Mouse (Mus musculus): ENCODE results near the gene Ptprn. TPM values are rescaled to one million over a fixed set of nuclear protein-coding genes. Genes with fewer than 3 reads are reported as not detected.

The Ptprn gene
- total RNA-seq, 2 experiments from 2014 or later, result 0.31 TPM; not detected in 1

- peak; percentile 48 for ATAC-seq (replicated peaks; ENCODE audit: low FRiP score, low TSS enrichment, poor library complexity, severe bottlenecking)
Measured at GRCm38 (mm10) chr1:75208967-75209678, 55.2 kb downstream of the Ptprn start.

- no peak for ATAC-seq (replicated peaks; ENCODE audit: low FRiP score, low TSS enrichment, poor library complexity, severe bottlenecking)
Measured at GRCm38 (mm10) chr1:75201236-75201635, 63.1 kb downstream of the Ptprn start.

Other genes with a start within 250 kb of the Ptprn start
- gene Nhej1, start 139.3 kb downstream of the Ptprn start, total RNA-seq (2014; fragmentation: Nextera tagmentation), result 6.0 and 9.2 TPM in 2 replicates
- gene Nhej1, start 139.3 kb downstream of the Ptprn start, total RNA-seq (2017), result 2.0 and 10.1 TPM in 2 replicates
- not detected in 2 replicates for gene Slc23a3, start 130.6 kb downstream of the Ptprn start, total RNA-seq (2014; fragmentation: Nextera tagmentation)
- not detected in 2 replicates for gene Slc23a3, start 130.6 kb downstream of the Ptprn start, total RNA-seq (2017)
- 56.9 and 83.8 TPM in 2 replicates for gene Cnppd1, start 121.8 kb downstream of the Ptprn start, total RNA-seq (2014; fragmentation: Nextera tagmentation)
- gene Cnppd1, start 121.8 kb downstream of the Ptprn start, total RNA-seq (2017), result 51.8 and 81.7 TPM in 2 replicates
- gene Retreg2, start 121.7 kb downstream of the Ptprn start, total RNA-seq (2014; fragmentation: Nextera tagmentation), result 105 and 115 TPM in 2 replicates
- gene Retreg2, start 121.7 kb downstream of the Ptprn start, total RNA-seq (2017), result 63.6 and 129 TPM in 2 replicates
- 43.4 and 44.3 TPM in 2 replicates for gene Zfand2b, start 95.9 kb downstream of the Ptprn start, total RNA-seq (2014; fragmentation: Nextera tagmentation)
- gene Zfand2b, start 95.9 kb downstream of the Ptprn start, total RNA-seq (2017), result 33.4 and 48.9 TPM in 2 replicates
- gene Abcb6, start 84.1 kb downstream of the Ptprn start, total RNA-seq (2014; fragmentation: Nextera tagmentation), result 67.7 and 101 TPM in 2 replicates
- 22.2 and 75.6 TPM in 2 replicates for gene Abcb6, start 84.1 kb downstream of the Ptprn start, total RNA-seq (2017)
- 13.2 and 14.7 TPM in 2 replicates for gene Ankzf1, start 72.4 kb downstream of the Ptprn start, total RNA-seq (2014; fragmentation: Nextera tagmentation)
- 16.9 and 24.1 TPM in 2 replicates for gene Ankzf1, start 72.4 kb downstream of the Ptprn start, total RNA-seq (2017)
- gene Atg9a, start 72.3 kb downstream of the Ptprn start, total RNA-seq (2014; fragmentation: Nextera tagmentation), result 25.4 and 25.5 TPM in 2 replicates
- 4.8 and 8.0 TPM in 2 replicates for gene Atg9a, start 72.3 kb downstream of the Ptprn start, total RNA-seq (2017)
- 20.0 and 24.2 TPM in 2 replicates for gene Glb1l, start 53.7 kb downstream of the Ptprn start, total RNA-seq (2014; fragmentation: Nextera tagmentation)
- 5.4 and 18.3 TPM in 2 replicates for gene Glb1l, start 53.7 kb downstream of the Ptprn start, total RNA-seq (2017)
- gene Stk16, start 53.7 kb downstream of the Ptprn start, total RNA-seq (2014; fragmentation: Nextera tagmentation), result 117 and 193 TPM in 2 replicates
- gene Stk16, start 53.7 kb downstream of the Ptprn start, total RNA-seq (2017), result 88.3 and 103 TPM in 2 replicates
- gene Tuba4a, start 44.6 kb downstream of the Ptprn start, total RNA-seq (2014; fragmentation: Nextera tagmentation), result 232 and 276 TPM in 2 replicates
- gene Tuba4a, start 44.6 kb downstream of the Ptprn start, total RNA-seq (2017), result 137 and 146 TPM in 2 replicates
- not detected in 2 replicates for gene A630095N17Rik, start 32.4 kb downstream of the Ptprn start, total RNA-seq (2014; fragmentation: Nextera tagmentation)
- gene A630095N17Rik, start 32.4 kb downstream of the Ptprn start, total RNA-seq (2017), result not detected in 2 replicates
- 15.2 and 18.3 TPM in 2 replicates for gene Dnajb2, start 28.1 kb downstream of the Ptprn start, total RNA-seq (2014; fragmentation: Nextera tagmentation)
- 14.2 and 21.7 TPM in 2 replicates for gene Dnajb2, start 28.1 kb downstream of the Ptprn start, total RNA-seq (2017)
- not detected in 2 replicates for gene Resp18, start 13.9 kb upstream of the Ptprn start, total RNA-seq (2014; fragmentation: Nextera tagmentation)
- not detected in 2 replicates for gene Resp18, start 13.9 kb upstream of the Ptprn start, total RNA-seq (2017)
- gene Dnpep, start 53.5 kb upstream of the Ptprn start, total RNA-seq (2014; fragmentation: Nextera tagmentation), result 47.3 and 48.2 TPM in 2 replicates
- 45.3 and 50.8 TPM in 2 replicates for gene Dnpep, start 53.5 kb upstream of the Ptprn start, total RNA-seq (2017)
- gene Des, start 95.8 kb upstream of the Ptprn start, total RNA-seq (2014; fragmentation: Nextera tagmentation), result not detected in 2 replicates
- not detected in 2 replicates for gene Des, start 95.8 kb upstream of the Ptprn start, total RNA-seq (2017)
- gene Speg, start 110.8 kb upstream of the Ptprn start, total RNA-seq (2014; fragmentation: Nextera tagmentation), result not detected in 2 replicates
- 0.19 TPM in 1 of 2 replicates, not detected in the other for gene Speg, start 110.8 kb upstream of the Ptprn start, total RNA-seq (2017)
- gene Gmppa, start 171.4 kb upstream of the Ptprn start, total RNA-seq (2014; fragmentation: Nextera tagmentation), result 70.3 and 92.5 TPM in 2 replicates
- gene Gmppa, start 171.4 kb upstream of the Ptprn start, total RNA-seq (2017), result 35.0 and 52.6 TPM in 2 replicates
- gene Asic4, start 185.9 kb upstream of the Ptprn start, total RNA-seq (2014; fragmentation: Nextera tagmentation), result not detected in 2 replicates
- gene Asic4, start 185.9 kb upstream of the Ptprn start, total RNA-seq (2017), result not detected in 2 replicates
- gene Chpf, start 214.8 kb upstream of the Ptprn start, total RNA-seq (2014; fragmentation: Nextera tagmentation), result 3.1 and 4.0 TPM in 2 replicates
- gene Chpf, start 214.8 kb upstream of the Ptprn start, total RNA-seq (2017), result 0.15 and 1.2 TPM in 2 replicates
- gene Tmem198, start 215.0 kb upstream of the Ptprn start, total RNA-seq (2014; fragmentation: Nextera tagmentation), result 0.49 TPM in 1 of 2 replicates, not detected in the other
- not detected in 2 replicates for gene Tmem198, start 215.0 kb upstream of the Ptprn start, total RNA-seq (2017)
- 0.40 and 0.68 TPM in 2 replicates for gene Obsl1, start 241.9 kb upstream of the Ptprn start, total RNA-seq (2014; fragmentation: Nextera tagmentation)
- gene Obsl1, start 241.9 kb upstream of the Ptprn start, total RNA-seq (2017), result 0.30 and 0.47 TPM in 2 replicates
- 0.72 TPM in 1 of 2 replicates, not detected in the other for gene Inha, start 242.6 kb upstream of the Ptprn start, total RNA-seq (2014; fragmentation: Nextera tagmentation)
- gene Inha, start 242.6 kb upstream of the Ptprn start, total RNA-seq (2017), result not detected in 2 replicates

Measured in megakaryocyte-erythroid progenitor cell, adult 5-6 weeks (primary cell).